Mouse (Mus musculus): ENCODE data around the gene Col1a1. TPM values are rescaled to one million over a fixed set of nuclear protein-coding genes. Genes with fewer than 3 reads are reported as not detected.
A peak's percentile ranks its signal among the peaks of the same experiment; 100 is the strongest.

The Col1a1 gene
- polyA plus RNA-seq, 1 experiment = 7,850 TPM

- peak overlapping the region; percentile 67 for H3K4me3 ChIP-seq (ENCODE audit: insufficient read depth, low read length)
- peaks cover 11% of the 10 kb centered on the region for H3K4me1 ChIP-seq (ENCODE audit: control insufficient read depth, insufficient read depth, low read length)
- peak overlapping the region; percentile 17 for H3K27ac ChIP-seq (ENCODE audit: insufficient read depth, low read length)
- TF ChIP-seq CTCF (IDR thresholded peaks at IDR 0.05; ENCODE audit: borderline replicate concordance, insufficient read depth, low read length) (no peak), POLR2A (IDR thresholded peaks at IDR 0.05; ENCODE audit: low read depth, low read length) (no peak)
These were observed 55.8 kb downstream of the Col1a1 start for GRCm38 (mm10) chr11:94991641-94992479.

GRCm38 (mm10) chr11:94992480-94992753 is 56.4 kb downstream of the Col1a1 start:
- Histone ChIP-seq H3K4me1 (ENCODE audit: control insufficient read depth, insufficient read depth, low read length) (peaks cover 11% of the 10 kb centered on the region), H3K4me3 (ENCODE audit: insufficient read depth, low read length) (peak overlapping the region; percentile 67), H3K27ac (ENCODE audit: insufficient read depth, low read length) (no peak overlapping the region; the same call in 1 of the 2 replicates)
- TF ChIP-seq CTCF (IDR thresholded peaks at IDR 0.05; ENCODE audit: borderline replicate concordance, insufficient read depth, low read length) = no peak
- TF ChIP-seq POLR2A (IDR thresholded peaks at IDR 0.05; ENCODE audit: low read depth, low read length) = no peak

DNA sequence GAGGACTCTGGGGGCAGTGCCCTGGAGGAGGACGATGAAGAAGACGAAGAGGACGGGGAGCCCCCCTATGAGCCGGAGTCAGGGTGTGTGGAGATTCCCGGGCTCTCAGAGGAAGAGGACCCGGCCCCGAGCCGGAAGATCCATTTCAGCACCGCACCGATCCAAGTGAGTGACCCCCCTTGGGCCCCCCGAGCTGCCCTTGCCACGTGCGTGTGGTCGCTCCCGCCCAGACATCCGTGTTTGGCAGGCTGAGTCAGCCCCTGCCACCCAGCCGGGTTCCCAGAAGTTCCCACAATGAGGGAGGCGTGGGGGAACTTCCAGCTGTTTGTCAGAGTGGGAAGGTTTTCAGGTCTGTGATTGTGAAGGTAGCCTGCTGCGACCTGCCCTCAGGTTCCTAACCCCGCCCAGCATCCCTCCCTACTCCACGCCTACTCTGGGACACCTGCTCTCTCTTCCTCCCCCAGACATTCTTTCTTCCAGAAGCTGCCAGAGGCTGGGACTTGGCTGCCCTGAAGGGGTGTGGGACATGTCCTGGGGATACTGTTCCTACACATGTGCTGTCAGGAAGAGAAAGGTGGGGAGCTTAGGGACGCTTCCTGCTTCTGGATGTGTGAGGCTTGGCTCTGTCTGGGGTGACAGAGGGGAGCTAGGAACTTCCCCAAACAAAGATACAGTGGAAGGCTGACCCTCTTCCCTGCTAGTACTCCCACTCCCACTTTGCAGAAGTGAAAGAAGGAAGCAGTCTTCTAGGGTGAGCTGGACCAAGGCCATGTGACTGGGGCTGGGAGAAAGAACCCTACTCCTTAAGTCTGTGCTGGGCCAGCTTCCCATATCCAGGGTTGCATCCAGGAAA is 57.0 kb downstream of the Col1a1 start:
- H3K4me3 ChIP-seq (ENCODE audit: insufficient read depth, low read length) = peak overlapping the region; percentile 67
- TF ChIP-seq CTCF (IDR thresholded peaks at IDR 0.05; ENCODE audit: borderline replicate concordance, insufficient read depth, low read length) = no peak
- TF ChIP-seq POLR2A (IDR thresholded peaks at IDR 0.05; ENCODE audit: low read depth, low read length) = no peak
- no peak overlapping the region; the same call in 1 of the 2 replicates for H3K27ac ChIP-seq (ENCODE audit: insufficient read depth, low read length)
- peaks cover 11% of the 10 kb centered on the region for H3K4me1 ChIP-seq (ENCODE audit: control insufficient read depth, insufficient read depth, low read length)

DNA sequence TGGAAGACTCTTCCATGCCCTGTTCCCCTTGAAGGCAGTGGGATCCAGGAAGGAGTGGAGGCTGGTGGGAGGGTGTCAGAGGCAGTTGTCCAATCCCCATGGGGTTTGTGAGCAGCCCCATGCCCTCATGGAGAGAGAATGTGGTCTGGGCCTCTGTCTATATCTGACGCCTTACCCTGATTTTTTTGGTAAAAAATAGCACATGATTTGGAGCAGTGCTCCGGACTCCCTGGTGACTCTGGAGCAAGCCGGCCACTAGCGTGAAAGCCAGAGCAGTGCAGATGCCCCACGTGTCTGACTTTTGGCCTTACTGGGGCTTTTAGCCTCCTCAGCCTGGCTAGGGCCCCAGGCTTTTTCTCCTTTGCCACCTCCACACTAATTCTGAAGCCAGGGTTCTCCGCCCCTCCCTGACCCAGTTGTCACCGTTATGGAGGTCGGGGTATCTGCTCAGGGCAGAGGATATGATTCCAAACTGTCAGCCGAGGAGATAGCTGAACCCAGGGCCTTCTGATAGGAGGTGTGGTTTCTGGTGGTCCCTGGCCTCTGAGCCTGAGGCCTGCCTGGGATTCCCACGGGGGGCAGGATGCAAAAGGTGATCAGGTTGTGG is 58.3 kb downstream of the Col1a1 start:
- Histone ChIP-seq H3K4me1 (ENCODE audit: control insufficient read depth, insufficient read depth, low read length) (peaks cover 11% of the 10 kb centered on the region), H3K27ac (ENCODE audit: insufficient read depth, low read length) (no peak overlapping the region), H3K4me3 (ENCODE audit: insufficient read depth, low read length) (peak overlapping the region; percentile 67)
- no peak for TF ChIP-seq POLR2A (IDR thresholded peaks at IDR 0.05; ENCODE audit: low read depth, low read length)
- no peak for TF ChIP-seq CTCF (IDR thresholded peaks at IDR 0.05; ENCODE audit: borderline replicate concordance, insufficient read depth, low read length)

- peak overlapping the region; percentile 67; the same call in 1 of the 2 replicates for H3K4me3 ChIP-seq (ENCODE audit: insufficient read depth, low read length)
- TF ChIP-seq POLR2A (IDR thresholded peaks at IDR 0.05; ENCODE audit: low read depth, low read length) (no peak), CTCF (IDR thresholded peaks at IDR 0.05; ENCODE audit: borderline replicate concordance, insufficient read depth, low read length) (no peak)
- peaks cover 7% of the 10 kb centered on the region for H3K4me1 ChIP-seq (ENCODE audit: control insufficient read depth, insufficient read depth, low read length)
- no peak overlapping the region for H3K27ac ChIP-seq (ENCODE audit: insufficient read depth, low read length)
These were observed 59.1 kb downstream of the Col1a1 start for GRCm38 (mm10) chr11:94994947-94995772.

- H3K27ac ChIP-seq (ENCODE audit: insufficient read depth, low read length) = no peak overlapping the region
- no peak overlapping the region for H3K4me3 ChIP-seq (ENCODE audit: insufficient read depth, low read length)
- TF ChIP-seq CTCF (IDR thresholded peaks at IDR 0.05; ENCODE audit: borderline replicate concordance, insufficient read depth, low read length) (no peak), POLR2A (IDR thresholded peaks at IDR 0.05; ENCODE audit: low read depth, low read length) (no peak)
- peaks cover 7% of the 10 kb centered on the region for H3K4me1 ChIP-seq (ENCODE audit: control insufficient read depth, insufficient read depth, low read length)
These were observed 60.1 kb downstream of the Col1a1 start for GRCm38 (mm10) chr11:94996101-94996500.

DNA sequence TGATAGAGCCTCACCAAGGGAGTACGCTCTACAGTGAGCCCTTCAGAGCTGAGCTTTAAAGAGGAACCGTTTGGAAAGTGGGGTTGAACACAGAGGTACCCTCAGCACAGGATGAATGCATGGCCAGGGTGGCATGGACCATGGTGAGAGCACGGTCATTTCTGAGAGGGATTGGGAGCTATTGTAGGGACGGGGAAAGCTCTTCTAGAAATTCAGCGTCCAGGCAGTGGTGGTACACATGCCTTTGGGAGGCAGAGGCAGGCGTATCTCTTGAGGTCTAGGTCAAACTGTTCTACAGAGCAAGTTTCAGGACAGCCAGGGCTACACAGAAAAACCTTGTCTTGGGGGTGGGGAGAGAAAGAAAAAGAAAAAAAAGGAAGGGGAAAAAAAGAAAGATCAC is 61.0 kb downstream of the Col1a1 start:
- TF ChIP-seq CTCF (IDR thresholded peaks at IDR 0.05; ENCODE audit: borderline replicate concordance, insufficient read depth, low read length) = no peak
- no peak for TF ChIP-seq POLR2A (IDR thresholded peaks at IDR 0.05; ENCODE audit: low read depth, low read length)
- Histone ChIP-seq H3K4me3 (ENCODE audit: insufficient read depth, low read length) (no peak overlapping the region), H3K27ac (ENCODE audit: insufficient read depth, low read length) (no peak overlapping the region), H3K4me1 (ENCODE audit: control insufficient read depth, insufficient read depth, low read length) (peaks cover 7% of the 10 kb centered on the region)

- Histone ChIP-seq H3K4me3 (ENCODE audit: insufficient read depth, low read length) (no peak overlapping the region), H3K4me1 (ENCODE audit: control insufficient read depth, insufficient read depth, low read length) (peaks cover 7% of the 10 kb centered on the region), H3K27ac (ENCODE audit: insufficient read depth, low read length) (no peak overlapping the region)
- no peak for TF ChIP-seq POLR2A (IDR thresholded peaks at IDR 0.05; ENCODE audit: low read depth, low read length)
- no peak for TF ChIP-seq CTCF (IDR thresholded peaks at IDR 0.05; ENCODE audit: borderline replicate concordance, insufficient read depth, low read length)
These were observed 61.6 kb downstream of the Col1a1 start for GRCm38 (mm10) chr11:94997596-94997995.

DNA sequence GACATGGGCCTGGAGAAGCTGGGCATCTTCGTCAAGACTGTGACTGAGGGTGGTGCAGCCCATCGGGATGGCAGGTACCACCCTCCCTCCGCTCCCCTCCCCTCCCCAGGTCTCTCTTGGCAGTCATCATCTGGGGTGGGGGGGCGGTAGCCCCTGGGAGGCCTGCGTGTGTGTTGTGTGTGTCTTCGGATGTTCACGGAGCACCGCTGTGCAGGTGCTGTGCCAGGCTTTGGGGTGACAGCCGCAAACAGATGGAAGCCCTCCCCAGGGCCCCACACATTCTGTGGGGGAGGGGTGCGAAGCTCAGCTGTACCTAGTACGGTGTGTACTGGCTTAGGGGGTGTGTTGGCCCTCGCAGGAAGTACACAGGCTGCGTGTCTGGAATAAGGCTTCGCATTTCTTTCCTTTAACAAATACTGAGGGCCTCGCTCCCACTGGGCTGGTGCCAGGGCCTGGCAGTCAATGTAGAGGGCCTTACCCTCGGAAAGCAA is 62.1 kb downstream of the Col1a1 start:
- H3K4me1 ChIP-seq (ENCODE audit: control insufficient read depth, insufficient read depth, low read length) = peaks cover 7% of the 10 kb centered on the region
- H3K4me3 ChIP-seq (ENCODE audit: insufficient read depth, low read length) = no peak overlapping the region

More for the DNA sequence above, 62.1 kb downstream of the Col1a1 start:
- TF ChIP-seq POLR2A (IDR thresholded peaks at IDR 0.05; ENCODE audit: low read depth, low read length) (no peak), CTCF (IDR thresholded peaks at IDR 0.05; ENCODE audit: borderline replicate concordance, insufficient read depth, low read length) (no peak)
- no peak overlapping the region for H3K27ac ChIP-seq (ENCODE audit: insufficient read depth, low read length)

Data from embryonic fibroblast, embryonic 13.5 days (primary cell).